Mouse (Mus musculus) thymus, adult 2 months (tissue): Measurements from ENCODE around the gene Gm7168. TPM values are rescaled to one million over a fixed set of nuclear protein-coding genes. Genes with fewer than 3 reads are reported as not detected.
"Not testable (repeated sequence)": the region's sequence is repeated elsewhere in the genome, so short reads cannot be mapped to it uniquely, and the experiment has no call there.

Experiments used
- DNase-seq: peaks from one replicate; pipeline ENCODE4 v3.0.0; 2021
- H3K27ac ChIP-seq: fragments of 200-500 bp; 2 replicates; pipeline ENCODE4 v1.5.1; 2012; ENCODE audit warnings: low read length, control low read depth; ENCODE audit not compliant: control insufficient read depth, insufficient read depth
- H3K27me3 ChIP-seq: fragments of 200-500 bp; 2 replicates; pipeline ENCODE4 v1.6.1; 2012; ENCODE audit warnings: mild to moderate bottlenecking, low read length, moderate library complexity, mixed read lengths; ENCODE audit not compliant: control insufficient read depth, insufficient read depth
- H3K36me3 ChIP-seq: fragments of 200-500 bp; 2 replicates; pipeline ENCODE4 v1.6.1; 2012; ENCODE audit warnings: mild to moderate bottlenecking, low read length, moderate library complexity; ENCODE audit not compliant: control insufficient read depth, insufficient read depth
- H3K4me1 ChIP-seq: fragments of 200-500 bp; replicated peaks from 2 replicates; pipeline ENCODE4 v1.6.1; 2012; ENCODE audit warnings: low read length; ENCODE audit not compliant: control insufficient read depth, insufficient read depth
- H3K4me3 ChIP-seq: fragments of 200-500 bp; 2 replicates; pipeline ENCODE4 v1.5.1; 2012; ENCODE audit warnings: mild to moderate bottlenecking, low read length, control low read depth, moderate library complexity; ENCODE audit not compliant: control insufficient read depth, insufficient read depth
- CTCF ChIP-seq: fragments of 200-500 bp; IDR thresholded peaks from 2 replicates; pipeline ENCODE4 v1.5.1; 2012; ENCODE audit warnings: mild to moderate bottlenecking, control low read depth, low read length, moderate library complexity, borderline replicate concordance; ENCODE audit not compliant: control insufficient read depth, poor library complexity, insufficient read depth; ENCODE audit errors: extremely low read depth
- POLR2A ChIP-seq: fragments of 200-500 bp; IDR thresholded peaks from 2 replicates; pipeline ENCODE4 v1.6.1; 2012; ENCODE audit warnings: mild to moderate bottlenecking, low read length, control low read depth, moderate library complexity; ENCODE audit not compliant: control insufficient read depth, poor library complexity, insufficient read depth; ENCODE audit errors: extremely low read depth
- WGBS: fragments of 180-500 bp; shearing (Covaris S2); methylation state at CpG from one replicate; pipeline ENCODE4 v1.1.7; 2018; 5-methylcytosine and 5-hydroxymethylcytosine counted together
- polyA plus RNA-seq: library from polyadenylated mRNA; depleted of rRNA; stranded (reverse); fragments of >200 nt; gene quantifications from 2 replicates; pipeline ENCODE4 v1.2.3, GENCODE M21; 2012; rRNA removed

Gene Gm7168
- polyA plus RNA-seq, 1 experiment = not detected

DNA sequence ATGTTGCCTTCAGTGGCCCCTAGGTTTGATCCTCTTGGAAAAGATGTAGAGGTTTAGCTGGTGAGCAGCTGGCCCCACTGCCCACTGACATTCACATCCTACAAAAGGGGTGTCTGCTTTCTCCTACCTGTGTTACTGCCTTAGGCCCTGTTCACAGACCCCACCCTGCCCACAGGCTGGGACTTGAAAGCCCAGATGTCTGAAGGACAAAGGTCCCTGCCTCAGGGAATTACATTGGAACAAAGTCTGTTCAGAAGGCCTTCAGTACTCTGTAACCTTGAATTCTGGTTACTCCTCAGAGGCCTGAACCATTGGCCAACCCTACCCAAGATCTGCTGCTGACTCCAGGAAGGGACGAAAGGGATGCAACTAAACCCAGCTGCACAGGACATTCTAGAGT, 39.5 kb downstream of the Gm7168 start:
- WGBS = 95% methylated on average over 1 of the region's 1 CpGs
- no peak overlapping the region for H3K4me3 ChIP-seq
- H3K4me1 ChIP-seq = no peaks in the 10 kb centered on the region
- H3K36me3 ChIP-seq = no peaks in the 10 kb centered on the region
- H3K27ac ChIP-seq = no peak overlapping the region
- H3K27me3 ChIP-seq = no peaks in the 10 kb centered on the region
- TF ChIP-seq CTCF (no peak), POLR2A (no peak)
- DNase-seq = no peak

- not testable (repeated sequence) for H3K36me3 ChIP-seq, DNase-seq, H3K4me1 ChIP-seq, H3K4me3 ChIP-seq, H3K27me3 ChIP-seq, H3K27ac ChIP-seq
- 46% methylated on average over 2 of the region's 2 CpGs for WGBS
Measured at GRCm38 (mm10) chr17:13993425-13993824, 45.3 kb downstream of the Gm7168 start.

Other genes starting within 250 kb of the Gm7168 start
- gene Afdn, start 187.8 kb upstream of the Gm7168 start, polyA plus RNA-seq = 7.7 and 11.6 TPM in 2 replicates
- 0.61 and 0.71 TPM in 2 replicates for gene Tcte2, start 186.5 kb upstream of the Gm7168 start, polyA plus RNA-seq
- gene Gm7356, start 55.3 kb downstream of the Gm7168 start, polyA plus RNA-seq = not detected in 2 replicates
- gene Gm7358, start 111.2 kb downstream of the Gm7168 start, polyA plus RNA-seq = not detected in 2 replicates